Mouse (Mus musculus): ENCODE data around the gene Wnt6.
A peak's percentile ranks its signal among the peaks of the same experiment; 100 is the strongest.

The Wnt6 gene

DNA sequence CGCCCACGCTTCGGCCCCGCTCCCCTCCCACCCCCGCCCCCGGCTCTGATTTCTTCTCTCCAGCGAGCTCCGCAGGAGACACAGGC is at the start of gene Wnt6:
Gene Wnt6, plus strand, starts transcription at position 48 of the 86 bp plus-strand sequence.
- no peak for DNase-seq

DNA sequence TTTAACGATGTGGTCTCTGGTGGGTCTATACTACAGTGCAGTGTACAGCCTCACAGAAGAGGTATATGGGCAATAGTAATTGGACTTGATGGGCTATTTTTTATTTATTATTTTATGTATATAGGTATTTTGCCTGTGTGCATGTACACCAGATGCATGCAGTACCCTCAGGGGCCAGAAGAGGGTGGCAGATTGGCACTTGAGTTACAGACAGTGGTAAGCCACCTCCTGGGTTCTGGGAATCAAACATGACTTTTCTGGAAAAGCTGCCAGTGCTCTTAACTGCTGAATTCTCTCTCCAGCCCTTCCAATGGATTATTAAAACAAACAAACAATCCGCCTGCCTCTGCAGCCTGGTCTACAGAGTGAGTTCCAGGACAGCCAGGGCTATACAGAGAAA is 47.9 kb upstream of the Wnt6 start:
- peak; percentile 8 to 53 for DNase-seq

DNA sequence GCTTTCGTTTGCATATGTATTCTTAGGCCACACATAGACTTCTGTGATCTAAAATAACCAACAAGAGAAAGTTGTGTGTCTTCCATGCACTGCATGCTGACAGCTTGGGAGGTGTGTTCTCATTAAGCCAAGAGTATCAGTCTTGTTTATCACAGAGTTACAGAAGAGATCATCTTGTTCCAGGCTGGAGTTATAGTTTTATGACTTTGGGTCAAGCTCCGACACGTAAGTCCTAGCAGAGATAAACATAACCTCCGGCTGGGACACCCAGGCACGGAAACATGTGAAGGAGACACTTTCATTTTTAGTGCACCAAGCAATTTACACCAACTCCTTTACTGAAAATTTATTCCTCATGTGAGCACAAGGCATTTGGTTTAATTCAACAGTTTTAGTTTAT is 45.6 kb upstream of the Wnt6 start:
- no peak for DNase-seq

DNA sequence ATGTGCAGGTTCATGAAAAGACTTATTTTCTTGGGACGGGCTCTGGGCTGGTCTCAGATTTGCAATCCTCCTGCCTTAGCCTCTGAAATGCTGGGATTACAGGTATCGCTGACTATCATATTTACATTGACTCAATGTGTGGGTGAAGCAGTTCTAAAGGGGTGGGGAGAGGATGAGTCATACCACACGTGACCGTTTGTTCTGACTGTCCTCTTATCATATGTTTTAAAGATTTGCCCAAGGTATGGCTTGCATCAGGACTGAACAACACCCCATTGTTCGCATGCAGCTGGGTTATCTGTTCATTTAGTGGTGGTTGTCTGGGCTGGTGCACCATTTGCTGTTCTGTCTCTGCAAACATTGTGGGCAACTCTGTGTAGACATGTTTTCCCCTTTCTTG is 45.0 kb upstream of the Wnt6 start:
- DNase-seq, result no peak

DNA sequence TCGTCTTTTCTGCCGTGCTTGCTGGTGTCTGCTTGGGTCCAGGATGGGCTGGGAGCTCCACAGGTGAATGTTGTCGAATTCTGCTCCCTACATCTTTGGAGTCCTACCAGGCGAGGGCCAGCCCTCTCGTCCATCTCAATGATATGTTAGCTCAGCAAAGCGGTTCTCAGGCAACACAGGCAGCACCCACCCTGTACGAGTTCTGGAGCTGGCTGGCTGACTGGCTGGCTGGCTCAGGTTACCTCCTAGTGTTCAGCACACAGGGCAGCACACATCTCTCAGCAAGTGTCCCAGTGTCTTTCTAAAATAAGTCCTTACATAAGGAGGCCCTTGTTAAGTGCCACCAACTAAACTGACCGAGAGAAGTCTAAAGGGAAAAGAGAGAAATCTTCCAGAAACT is 43.2 kb upstream of the Wnt6 start:
- DNase-seq, result no peak

DNA sequence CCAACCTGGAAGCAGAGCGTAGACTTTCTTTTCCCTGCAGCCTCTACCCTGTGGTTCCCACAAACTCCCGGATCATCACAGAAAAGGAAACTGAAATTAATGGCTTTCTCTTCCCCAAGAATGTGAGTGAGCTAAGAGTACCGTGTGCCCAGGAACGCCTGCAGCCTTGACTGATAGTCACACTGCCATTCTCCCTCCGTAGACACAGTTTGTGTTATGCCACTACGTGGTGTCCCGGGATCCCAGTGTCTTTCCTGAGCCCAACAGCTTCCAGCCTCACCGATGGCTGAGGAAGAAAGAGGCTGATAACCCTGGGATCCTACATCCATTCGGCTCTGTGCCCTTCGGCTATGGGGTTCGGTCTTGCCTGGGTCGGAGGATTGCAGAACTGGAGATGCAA is 34.7 kb upstream of the Wnt6 start:
- DNase-seq, result no peak

DNA sequence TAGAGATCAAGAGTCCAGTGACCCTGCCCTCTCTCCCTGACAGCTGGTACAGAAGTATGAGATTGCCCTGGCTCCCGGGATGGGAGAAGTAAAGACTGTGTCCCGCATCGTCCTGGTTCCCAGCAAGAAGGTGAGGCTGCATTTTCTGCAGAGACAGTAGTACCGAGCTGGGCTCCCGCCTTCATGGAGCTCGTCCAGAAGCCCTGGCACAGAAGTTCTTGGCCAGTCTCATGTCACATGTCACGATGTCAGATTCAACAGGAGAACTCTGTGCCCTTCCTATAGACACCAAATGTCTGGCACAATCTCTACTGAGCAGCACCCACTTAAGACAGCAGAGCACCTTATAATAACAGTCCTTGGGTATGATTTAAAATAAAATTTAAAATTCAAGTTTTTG is 34.2 kb upstream of the Wnt6 start:
- peak; percentile 37 to 44 for DNase-seq

DNA sequence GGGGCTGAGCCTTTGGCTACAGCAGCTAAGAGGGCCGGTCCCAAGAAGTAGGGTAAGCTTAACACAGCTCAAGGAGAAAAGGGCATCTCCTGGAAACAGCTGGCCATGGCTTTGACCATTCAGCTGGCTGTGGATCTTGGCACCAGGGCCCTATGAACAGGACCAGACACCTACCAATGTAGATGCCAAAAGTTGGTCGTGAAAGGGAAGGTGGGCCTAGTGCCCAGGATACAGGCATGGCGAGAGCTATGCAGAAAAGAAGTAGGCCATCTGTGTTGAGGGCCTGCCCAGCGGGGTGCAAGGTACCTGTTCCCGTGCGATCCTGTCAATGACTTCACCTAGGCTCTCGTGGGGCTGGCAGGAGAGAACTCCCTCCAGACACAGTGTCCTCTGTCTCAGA is 30.8 kb upstream of the Wnt6 start:
- DNase-seq, result peak; percentile 35 to 62

DNA sequence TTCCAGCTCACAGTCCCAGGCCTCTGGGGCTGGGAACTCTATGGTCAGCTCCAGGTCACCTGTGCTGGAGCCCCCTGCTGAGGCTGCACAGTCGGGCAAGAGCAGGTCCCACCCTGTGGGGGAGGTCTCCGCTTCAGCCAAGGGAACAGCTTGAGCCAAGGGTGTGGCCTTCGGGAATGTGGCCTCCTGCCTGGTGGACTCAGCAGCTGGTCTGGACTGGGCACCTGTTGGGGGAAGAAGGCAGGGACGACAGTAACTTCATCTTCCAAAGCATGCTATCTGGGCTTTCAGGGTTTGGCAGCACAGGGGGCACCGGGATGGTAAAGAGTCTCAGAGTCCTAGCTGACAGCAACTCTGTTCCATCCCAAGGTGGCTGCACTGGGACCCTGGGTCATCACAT is 24.4 kb upstream of the Wnt6 start:
- no peak for DNase-seq

DNA sequence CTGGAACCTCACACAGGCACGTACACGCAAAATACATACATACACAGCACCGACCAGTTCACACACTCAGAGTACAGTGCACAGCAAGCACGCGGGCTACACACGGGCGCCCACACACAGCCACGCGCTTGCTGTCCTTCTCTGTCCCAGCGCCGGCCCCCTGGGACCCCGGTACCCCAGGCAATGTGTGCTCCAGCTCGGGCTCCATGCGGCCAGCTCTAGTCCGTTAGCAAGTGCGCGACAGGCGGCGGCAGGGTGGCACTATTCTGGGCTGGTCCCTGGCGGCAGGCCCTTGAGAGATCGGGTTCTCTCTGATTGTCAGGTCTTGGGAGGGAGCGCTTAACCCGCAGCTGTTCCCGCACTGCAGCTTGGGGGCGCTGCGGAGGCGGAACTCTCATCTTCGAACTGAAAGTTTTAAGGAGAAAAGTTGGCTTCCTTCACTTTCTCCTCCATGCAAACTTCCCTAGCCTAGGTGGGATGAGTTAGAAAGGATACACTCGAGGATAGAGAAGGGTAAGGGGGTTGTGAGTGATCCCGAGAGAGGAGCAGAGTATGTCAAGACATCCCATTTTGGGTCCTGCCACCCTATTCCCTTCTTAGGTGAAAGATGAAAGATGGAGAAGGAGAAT is 22.9 kb upstream of the Wnt6 start, which contains the start of gene Prkag3:
Gene Prkag3, minus strand, starts transcription at position 579 of the 629 bp plus-strand sequence.
- DNase-seq, result peak; percentile 15 to 56

DNA sequence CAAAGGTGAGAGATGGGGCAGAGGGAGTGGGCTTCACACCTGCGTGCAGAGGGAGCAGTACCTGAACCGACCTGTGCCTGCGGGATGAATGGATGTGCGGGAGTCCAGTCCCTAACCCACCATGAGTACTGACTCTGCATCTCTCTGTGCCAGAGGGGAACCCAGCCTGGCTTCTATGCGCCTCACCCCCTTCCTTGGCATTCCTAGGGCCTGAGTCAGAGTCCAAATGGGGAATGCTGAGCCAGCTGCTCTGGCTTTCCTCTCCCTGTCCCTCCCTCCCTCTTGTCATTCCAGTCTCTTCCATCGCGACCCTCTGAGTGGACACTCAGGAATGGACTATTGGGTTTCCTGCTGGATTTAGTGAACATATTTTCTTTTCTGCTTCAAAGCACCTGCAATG is 22.4 kb upstream of the Wnt6 start:
- DNase-seq, result no peak

DNA sequence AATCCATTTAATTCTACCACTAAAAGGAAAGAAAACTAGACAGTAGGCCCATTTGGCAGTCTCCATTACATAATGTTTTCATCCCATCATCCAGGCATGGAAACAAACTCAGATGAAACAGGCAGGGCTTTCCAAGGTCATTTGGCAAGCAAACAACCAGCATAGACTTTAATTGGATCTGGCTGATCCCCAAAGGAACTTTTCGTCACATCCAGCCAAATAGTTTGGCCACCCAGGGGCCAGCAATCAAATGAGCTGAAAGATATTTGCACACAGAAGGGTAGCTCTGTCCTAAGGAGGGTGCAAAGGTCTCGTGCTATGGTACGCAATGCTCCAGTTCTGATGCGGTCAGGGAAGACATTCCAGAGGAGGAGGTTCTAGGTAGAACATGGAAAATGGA is 21.0 kb upstream of the Wnt6 start:
- no peak for DNase-seq

DNA sequence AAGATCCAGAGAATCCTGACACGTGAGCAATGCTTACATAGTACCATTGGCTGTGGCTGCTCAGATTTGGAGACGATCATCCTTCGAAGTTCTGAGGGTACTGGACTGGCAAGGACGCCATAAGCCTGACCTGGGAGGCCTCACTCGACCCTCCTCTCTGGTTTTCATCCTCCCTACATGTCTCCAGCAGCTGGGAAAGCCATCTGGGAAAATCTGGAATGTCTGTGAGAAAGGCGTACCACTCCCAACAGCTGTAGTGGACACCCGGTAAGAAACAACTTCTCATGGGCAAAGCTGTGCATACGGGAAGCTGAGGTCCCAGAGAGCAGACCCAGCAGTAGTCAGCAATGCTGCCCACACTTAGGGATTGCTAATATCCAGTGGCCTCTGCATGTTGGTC is 19.5 kb upstream of the Wnt6 start:
- no peak for DNase-seq

DNA sequence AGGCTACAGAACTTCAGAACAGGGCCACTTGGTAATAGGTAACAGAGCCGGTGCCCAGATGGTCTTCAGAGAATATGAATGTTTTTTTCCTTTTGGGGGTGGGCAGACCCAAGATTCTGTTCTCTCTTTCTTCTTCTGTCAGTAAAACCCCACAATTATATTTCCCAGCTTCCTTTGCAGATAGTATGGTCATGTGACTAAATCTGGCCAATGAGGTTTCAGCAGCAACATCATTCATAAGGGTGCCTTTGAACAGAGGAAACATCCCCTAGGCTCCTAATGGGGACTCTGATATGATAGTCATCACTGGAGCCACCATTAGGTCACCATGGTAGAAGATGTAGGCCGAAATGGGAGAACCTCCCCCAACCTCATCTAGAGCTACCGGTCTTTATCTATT is 18.9 kb upstream of the Wnt6 start:
- DNase-seq, result no peak

DNA sequence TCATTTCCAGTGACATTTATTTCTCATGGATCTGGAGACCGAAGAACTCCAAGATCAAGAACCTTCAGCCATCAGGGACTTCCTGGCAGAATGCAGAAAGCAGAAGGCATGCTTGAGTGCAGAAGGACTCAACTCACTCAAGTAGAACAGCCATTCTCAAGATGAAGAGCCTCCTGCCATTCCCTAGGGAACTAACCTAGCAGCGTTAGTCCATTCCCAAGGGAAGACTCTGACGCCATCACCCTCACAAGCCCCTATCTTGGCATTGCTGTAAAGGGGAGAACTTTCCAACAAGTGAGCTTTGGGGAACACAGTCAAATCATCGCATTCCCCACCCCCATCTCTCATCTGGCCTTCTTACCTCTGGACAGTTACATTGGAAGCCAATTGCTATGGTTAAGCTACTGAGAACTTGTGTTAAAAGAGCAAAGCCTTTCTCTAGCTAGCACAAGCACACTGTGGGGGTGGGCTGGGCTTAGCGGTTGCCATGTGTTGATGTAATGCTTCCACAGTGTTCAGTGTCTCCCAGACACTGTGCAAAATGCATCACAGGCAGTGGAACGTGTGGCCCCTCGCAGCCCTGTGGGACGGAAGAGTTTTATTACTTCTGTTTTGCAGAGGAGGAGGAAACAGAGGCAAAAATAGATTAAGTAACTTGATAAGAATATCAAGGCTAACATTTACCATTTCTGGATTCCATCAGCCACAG is 18.3 kb upstream of the Wnt6 start:
- DNase-seq, result no peak

DNA sequence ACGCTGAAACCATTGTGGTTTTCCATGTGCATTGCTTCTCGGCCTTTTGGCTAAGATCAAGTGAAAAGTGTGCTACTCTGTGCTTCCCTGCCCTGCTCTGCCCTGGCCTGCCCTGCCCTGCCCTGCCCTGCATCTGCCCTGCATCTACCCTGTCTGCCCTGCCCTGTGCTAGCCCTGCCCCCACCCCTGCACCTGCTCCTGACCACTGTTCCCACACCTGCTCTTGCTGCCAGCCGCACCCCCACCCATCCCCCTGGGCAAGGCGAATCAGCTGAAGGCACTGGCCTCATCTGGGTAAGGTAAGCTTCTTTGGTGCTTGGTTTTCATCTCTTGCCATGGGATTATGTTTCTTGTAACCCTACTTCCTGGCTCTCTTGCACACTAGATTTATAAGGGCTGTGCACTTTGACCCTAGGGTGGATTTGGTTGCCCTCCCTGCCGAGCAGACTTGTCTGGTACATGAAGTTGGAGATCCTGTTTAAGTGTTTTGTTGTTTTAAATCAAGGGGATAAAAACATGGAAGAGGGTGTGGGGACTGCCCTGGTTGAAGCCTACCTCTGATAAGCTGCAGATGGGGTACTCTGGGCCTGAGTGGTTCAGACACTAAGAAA is 17.4 kb upstream of the Wnt6 start:
- no peak for DNase-seq

DNA sequence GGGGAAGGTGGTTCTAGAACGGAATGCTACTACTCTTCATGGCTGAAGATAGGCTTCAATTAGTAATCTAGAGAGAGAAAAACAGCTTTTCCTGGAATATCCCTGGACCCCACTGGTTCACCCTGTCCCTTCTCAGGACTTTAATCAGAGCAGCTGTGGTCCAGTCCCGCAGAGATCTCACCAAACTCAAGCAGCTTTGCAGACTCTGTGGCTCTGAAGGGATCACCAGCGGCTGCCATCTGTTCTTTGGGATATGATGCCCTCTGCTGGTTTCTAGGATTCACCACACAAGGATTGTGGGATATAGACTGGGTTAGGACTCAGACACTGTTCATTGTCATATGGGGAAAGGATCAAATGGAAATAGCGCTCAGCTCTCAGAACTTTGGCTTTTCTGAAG is 11.9 kb upstream of the Wnt6 start:
- peak; percentile 47 to 52 for DNase-seq

DNA sequence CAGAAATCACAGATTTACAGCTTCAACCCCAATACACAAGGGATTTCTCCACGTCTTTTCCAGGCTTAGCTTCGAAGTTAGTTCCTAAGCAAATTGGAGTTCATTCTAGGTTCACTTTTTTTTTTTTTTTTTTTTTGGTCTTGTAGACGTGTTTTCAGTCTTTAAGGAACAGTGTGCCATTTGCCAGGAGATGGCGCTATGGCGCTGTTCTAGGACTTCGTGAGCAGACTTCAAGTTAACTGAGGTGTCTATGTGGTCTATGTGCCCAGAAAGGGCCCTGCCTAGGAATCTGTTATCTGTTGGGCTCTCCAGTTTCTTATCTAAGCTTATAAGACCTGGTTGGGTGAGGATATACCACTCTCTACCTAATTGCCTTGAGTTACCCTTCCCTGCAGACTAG is 8.6 kb upstream of the Wnt6 start:
- DNase-seq, result peak; percentile 67 to 80

DNA sequence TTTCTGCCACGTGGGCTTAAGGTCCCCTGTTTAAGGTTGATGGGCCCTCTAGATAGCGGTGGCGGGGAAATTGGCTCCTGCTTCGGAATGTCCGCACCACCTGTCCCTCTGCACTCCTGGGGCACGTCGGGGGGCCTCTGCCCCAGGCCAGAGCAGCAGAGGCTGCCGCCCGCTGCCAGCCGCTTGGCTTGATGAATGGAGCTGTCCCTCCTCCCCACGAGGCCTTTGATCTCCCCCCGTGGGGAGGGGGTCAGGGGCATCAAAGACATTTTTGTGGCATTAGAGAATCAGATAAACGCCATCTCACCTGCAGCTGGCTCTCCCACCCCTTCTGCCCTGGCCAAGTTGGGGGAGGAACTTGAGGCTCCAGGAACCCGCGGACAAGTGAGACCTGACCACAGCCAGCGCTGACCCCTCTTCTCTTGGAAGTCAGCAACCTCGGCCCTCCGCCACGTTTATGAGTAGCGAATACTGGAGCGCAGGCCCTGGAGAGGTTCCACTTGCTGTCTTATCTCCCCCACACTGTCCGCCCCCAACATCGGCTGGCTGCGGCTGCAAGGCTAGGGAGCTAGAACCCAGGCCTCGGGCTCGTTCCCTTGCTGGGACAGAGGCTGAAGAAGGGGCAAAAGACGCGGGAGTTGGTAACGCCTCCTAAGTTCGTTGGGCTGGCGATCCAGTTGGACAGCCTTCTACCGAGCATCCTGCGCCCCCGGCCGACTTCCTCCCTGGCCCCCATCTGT is 795 bp upstream of the Wnt6 start:
- DNase-seq, result no peak

DNA sequence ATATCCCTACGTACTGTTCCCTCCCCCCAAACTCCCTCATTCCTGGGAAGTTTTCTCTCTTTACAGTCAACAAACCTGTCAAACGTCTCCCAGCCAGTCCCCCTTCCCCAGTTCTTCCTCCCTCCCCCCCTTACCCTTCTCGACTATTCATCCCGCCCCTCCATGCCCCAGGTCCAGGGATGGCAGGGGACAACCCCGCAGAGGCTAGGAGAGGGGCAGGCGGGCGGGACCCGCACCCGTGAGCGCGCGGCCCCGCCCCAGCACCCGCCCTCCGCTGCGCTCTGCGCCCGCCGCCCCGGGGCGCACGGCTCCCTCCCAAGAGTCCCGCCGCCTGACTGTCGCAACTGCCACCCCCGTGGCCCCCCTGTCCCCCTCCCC is 236 bp upstream of the Wnt6 start:
- no peak for DNase-seq

DNA sequence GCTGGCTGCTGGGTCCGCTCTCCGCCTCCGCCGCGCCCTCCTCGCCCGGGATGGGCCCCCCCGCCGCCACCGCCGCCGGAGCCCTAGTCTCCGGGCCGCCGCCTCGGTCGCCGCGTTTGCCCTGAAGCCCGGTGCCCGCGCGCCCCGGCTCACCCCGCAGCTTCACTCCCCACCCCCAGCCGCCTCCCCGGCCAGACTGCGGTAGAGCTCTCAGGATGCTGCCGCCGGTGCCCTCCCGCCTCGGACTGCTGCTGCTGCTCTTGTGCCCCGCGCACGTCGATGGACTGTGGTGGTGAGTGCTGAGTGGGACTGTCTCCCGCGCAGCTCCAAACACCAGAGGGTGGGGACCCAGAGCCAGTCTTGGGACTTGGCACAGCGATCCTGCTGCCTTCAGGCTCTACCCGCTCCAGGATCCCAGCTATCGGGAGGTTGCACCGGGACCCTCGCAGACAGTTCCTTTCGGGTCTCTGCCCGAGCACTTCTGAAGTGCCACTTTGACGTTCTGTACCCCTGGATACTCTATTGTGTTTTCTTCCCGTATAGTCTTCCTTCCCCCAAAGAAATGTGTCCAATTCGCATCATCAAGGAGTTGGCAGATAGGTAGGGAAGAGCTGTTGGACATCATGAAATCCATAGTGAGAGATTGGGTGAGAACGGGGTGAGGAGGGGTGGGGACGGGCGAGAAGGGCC is 384 bp downstream of the Wnt6 start:
- DNase-seq, result no peak

DNA sequence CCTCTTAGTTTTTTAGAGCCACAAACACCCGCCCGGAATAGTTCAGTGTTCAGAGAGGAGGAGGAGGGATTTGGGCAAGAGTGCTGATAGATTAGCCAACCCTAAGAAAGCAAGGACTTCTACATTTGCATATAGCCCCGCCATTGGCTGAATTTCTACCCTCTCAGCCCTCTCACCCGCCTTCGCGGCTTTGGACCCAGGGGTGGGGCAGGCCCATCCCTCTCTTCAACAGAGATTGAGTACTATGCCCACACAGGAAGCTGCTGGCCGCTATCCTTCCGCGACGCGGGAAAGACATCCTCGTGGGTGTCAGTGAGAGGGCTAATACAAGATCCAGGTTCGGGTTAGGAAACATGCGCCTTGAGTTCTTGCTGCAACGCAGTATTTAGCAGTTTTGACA is 1.4 kb downstream of the Wnt6 start:
- peak; percentile 74 to 76 for DNase-seq

DNA sequence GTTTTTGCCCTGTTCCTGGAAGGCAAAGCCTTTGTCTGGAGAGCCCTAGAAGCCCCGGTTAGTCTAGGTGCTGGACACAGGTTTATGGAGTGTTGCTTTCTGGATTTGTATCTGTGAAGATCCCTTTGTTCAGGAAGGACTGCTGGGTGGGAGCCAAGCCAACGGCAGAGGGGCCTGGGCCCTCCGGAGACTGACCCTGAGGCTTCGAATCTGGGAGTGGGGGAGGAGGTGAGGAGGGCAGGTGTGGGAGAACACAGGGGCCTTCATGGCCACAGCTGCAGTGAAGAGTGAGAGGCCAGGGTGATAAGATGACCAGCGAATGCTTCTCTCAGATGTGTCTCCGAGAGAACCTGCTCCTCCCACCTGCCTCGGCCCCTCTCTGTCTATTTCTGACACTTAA is 2.4 kb downstream of the Wnt6 start:
- no peak for DNase-seq

DNA sequence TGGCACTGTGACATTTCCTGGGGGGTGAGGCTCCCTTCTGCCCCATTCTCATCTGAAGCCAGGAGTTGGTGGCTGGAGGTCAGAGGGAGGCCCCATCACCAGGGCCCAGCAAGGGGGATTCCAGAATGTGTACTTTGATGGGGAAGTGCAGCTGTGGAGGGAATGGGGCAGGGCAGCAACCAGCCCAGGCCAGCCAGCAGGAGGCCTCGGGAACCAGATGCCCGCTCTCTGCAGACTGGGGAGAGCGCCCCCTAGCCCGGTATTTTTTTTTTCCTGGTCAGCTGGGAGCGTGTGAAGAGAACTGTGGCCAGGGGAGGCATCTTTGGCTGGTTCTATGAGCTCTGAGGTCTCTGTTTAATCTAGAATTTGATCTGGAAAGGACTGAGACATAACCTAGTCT is 4.1 kb downstream of the Wnt6 start:
- DNase-seq, result peak in 1 of 2 experiments; percentile 47

Data from cerebellum, postnatal 14 days (tissue).